Mouse (Mus musculus) heart, postnatal 0 days (tissue): Measurements from ENCODE around the gene Rxra.

Experiments
- CTCF ChIP-seq: IDR thresholded peaks from 2 replicates; pipeline ENCODE4 v1.5.1; 2016; ENCODE audit warnings: antibody characterized with exemption, control low read depth, low read depth
- EP300 ChIP-seq: IDR thresholded peaks from 2 replicates; pipeline ENCODE4 v1.6.1; 2016; ENCODE audit warnings: antibody characterized with exemption, low read depth

DNA sequence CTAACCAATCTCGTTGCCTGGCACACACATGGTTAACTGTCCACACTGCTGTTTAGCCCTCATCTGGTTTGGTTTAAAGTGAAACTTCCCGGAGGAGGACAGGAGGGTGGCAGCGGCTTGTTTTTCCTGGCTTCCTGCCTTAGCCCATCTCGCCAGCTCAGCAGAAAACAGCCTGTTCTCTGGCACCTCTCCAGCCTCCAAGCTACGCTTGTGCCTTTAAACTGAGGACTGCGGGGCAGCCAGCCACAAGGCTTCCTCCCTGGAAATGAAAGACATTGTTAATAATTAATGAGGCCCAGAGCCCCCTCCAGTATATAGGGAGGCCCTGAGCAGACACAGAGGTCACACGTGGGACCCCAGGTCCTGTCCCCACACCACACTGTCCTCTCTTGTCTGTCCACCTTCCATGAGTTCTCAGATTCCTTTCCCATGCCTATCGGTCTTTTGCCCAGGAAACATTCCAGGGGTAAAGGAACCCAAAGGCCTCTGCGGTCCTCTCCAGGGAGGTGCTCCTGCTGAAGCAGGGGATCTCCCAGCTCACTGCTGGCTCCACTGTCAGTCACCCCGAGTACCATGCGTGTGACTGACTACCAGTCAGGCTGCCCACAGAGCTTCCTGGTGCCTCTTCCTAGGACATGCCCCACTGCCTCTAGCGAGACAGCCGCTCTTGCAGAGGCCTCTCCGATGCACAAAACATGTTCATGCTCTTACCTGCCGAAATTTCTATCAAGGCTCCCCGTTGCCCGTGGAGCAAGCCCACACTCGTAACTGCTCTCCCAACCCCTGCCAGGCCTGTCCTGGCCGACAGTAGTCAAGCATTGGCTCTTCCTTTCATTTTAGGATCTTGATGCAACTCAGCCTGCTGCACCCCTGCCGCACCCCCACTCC lies 82.4 kb downstream of the Rxra start:
- TF ChIP-seq EP300 = no peak
- TF ChIP-seq CTCF = no peak
